Mouse (Mus musculus) MEL (cell line): ENCODE results near the gene Hp1bp3. TPM values are rescaled to one million over a fixed set of nuclear protein-coding genes. Genes with fewer than 3 reads are reported as not detected.

ENCODE experiments used
- DNase-seq: peaks from one replicate; pipeline ENCODE4 v3.0.0; 2011; ENCODE audit warnings: low read depth, low spot score
- H3K27ac ChIP-seq: 2 replicates; pipeline ENCODE4 v1.5.1; 2012; ENCODE audit warnings: low read depth, mild to moderate bottlenecking, control low read depth, low read length, moderate library complexity; ENCODE audit not compliant: control insufficient read depth
- H3K27me3 ChIP-seq, 2 experiments: fragments of 150-350 bp in 1 of 2; sonication (generic) in 1 of 2; 2 replicates each; pipeline ENCODE4 v1.6.1; 2012; ENCODE audit warnings: low read length in 2 of 2, mild to moderate bottlenecking in 2 of 2, improper control_type of control experiment in 1 of 2, moderate library complexity in 1 of 2; ENCODE audit not compliant: insufficient read depth in 2 of 2, control insufficient read depth in 1 of 2
- H3K36me3 ChIP-seq, 2 experiments: 2 replicates each; pipeline ENCODE4 v1.6.1; 2012 to 2014; ENCODE audit warnings: low read length in 2 of 2, improper control_type of control experiment in 1 of 2, inconsistent platforms in 1 of 2, mild to moderate bottlenecking in 1 of 2; ENCODE audit not compliant: insufficient read depth in 2 of 2, control insufficient read depth in 1 of 2
- H3K4me1 ChIP-seq, 2 experiments: fragments of 150-350 bp in 1 of 2; sonication (generic) in 1 of 2; 2 replicates each; pipeline ENCODE4 v1.6.1; 2012; ENCODE audit warnings: low read length in 2 of 2, improper control_type of control experiment in 1 of 2, mild to moderate bottlenecking in 1 of 2; ENCODE audit not compliant: insufficient read depth in 2 of 2, control insufficient read depth in 1 of 2
- H3K4me3 ChIP-seq, 2 experiments: fragments of 150-350 bp in 1 of 2; sonication (generic) in 1 of 2; 2 replicates each; pipeline ENCODE4 v1.5.1; 2012; ENCODE audit warnings: low read depth in 2 of 2, low read length in 2 of 2, mild to moderate bottlenecking in 2 of 2, moderate library complexity in 2 of 2, control low read depth in 1 of 2, improper control_type of control experiment in 1 of 2; ENCODE audit not compliant: control insufficient read depth in 1 of 2, insufficient read depth in 1 of 2
- H3K79me2 ChIP-seq: 2 replicates; pipeline ENCODE4 v1.6.1; 2012; ENCODE audit warnings: mild to moderate bottlenecking, low read length, moderate library complexity; ENCODE audit not compliant: control insufficient read depth, poor library complexity, insufficient read depth
- H3K9ac ChIP-seq: 2 replicates; pipeline ENCODE4 v1.6.1; 2012; ENCODE audit warnings: low read depth, mild to moderate bottlenecking, control low read depth, low read length, moderate library complexity; ENCODE audit not compliant: control insufficient read depth, poor library complexity, severe bottlenecking
- H3K9me3 ChIP-seq: fragments of 150-350 bp; sonication (generic); replicated peaks from 2 replicates; pipeline ENCODE4 v1.6.1; 2012; ENCODE audit warnings: mild to moderate bottlenecking, low read length, improper control_type of control experiment, moderate library complexity; ENCODE audit not compliant: insufficient read depth
- BHLHE40 ChIP-seq: IDR thresholded peaks from 2 replicates; pipeline ENCODE4 v1.6.1; 2012; ENCODE audit warnings: low read depth, mild to moderate bottlenecking, inconsistent platforms, low read length, improper control_type of control experiment, borderline replicate concordance
- CTCF ChIP-seq, 3 experiments: IDR thresholded peaks in 2 of 3; conservative IDR thresholded peaks in 1 of 3; 2 replicates each; pipeline ENCODE4 v1.5.1; 2011 to 2012; ENCODE audit warnings: low read length in 3 of 3, low read depth in 2 of 3, mild to moderate bottlenecking in 2 of 3, improper control_type of control experiment in 1 of 3, inconsistent platforms in 1 of 3, mixed read lengths in 1 of 3, moderate library complexity in 1 of 3; ENCODE audit not compliant: control insufficient read depth in 1 of 3, insufficient read depth in 1 of 3, poor library complexity in 1 of 3, severe bottlenecking in 1 of 3
- E2F4 ChIP-seq: IDR thresholded peaks from 2 replicates; pipeline ENCODE4 v1.6.1; 2011; ENCODE audit warnings: low read depth, low read length, improper control_type of control experiment, borderline replicate concordance
- ELF1 ChIP-seq: IDR thresholded peaks from 2 replicates; pipeline ENCODE4 v1.6.1; 2014; ENCODE audit warnings: low read depth, mild to moderate bottlenecking, inconsistent platforms, low read length, improper control_type of control experiment, moderate library complexity
- EP300 ChIP-seq, 2 experiments: IDR thresholded peaks; 2 replicates each; pipeline ENCODE4 v1.6.1; 2011; ENCODE audit warnings: improper control_type of control experiment in 2 of 2, low read length in 2 of 2, low read depth in 1 of 2, mild to moderate bottlenecking in 1 of 2
- ETS1 ChIP-seq: IDR thresholded peaks from 2 replicates; pipeline ENCODE4 v1.6.1; 2012; ENCODE audit warnings: low read depth, mild to moderate bottlenecking, inconsistent platforms, low read length, improper control_type of control experiment, moderate library complexity
- GABPA ChIP-seq: IDR thresholded peaks from 2 replicates; pipeline ENCODE4 v1.6.1; 2012; ENCODE audit warnings: low read depth, mild to moderate bottlenecking, inconsistent platforms, low read length, improper control_type of control experiment, moderate library complexity
- HCFC1 ChIP-seq: IDR thresholded peaks from 2 replicates; pipeline ENCODE4 v1.6.1; 2012; ENCODE audit warnings: low read depth, mild to moderate bottlenecking, inconsistent platforms, low read length, improper control_type of control experiment, moderate library complexity
- JUND ChIP-seq: IDR thresholded peaks from 2 replicates; pipeline ENCODE4 v1.6.1; 2011; ENCODE audit warnings: low read depth, mild to moderate bottlenecking, improper control_type of control experiment, low read length
- KAT2A ChIP-seq: conservative IDR thresholded peaks from 2 replicates; pipeline ENCODE4 v1.6.1; 2012; ENCODE audit warnings: low read depth, low read length, improper control_type of control experiment, inconsistent platforms
- MAX ChIP-seq: IDR thresholded peaks from 2 replicates; pipeline ENCODE4 v1.6.1; 2011; ENCODE audit warnings: low read length, improper control_type of control experiment
- MAZ ChIP-seq: IDR thresholded peaks from 2 replicates; pipeline ENCODE4 v1.6.1; 2012; ENCODE audit warnings: low read depth, mild to moderate bottlenecking, inconsistent platforms, low read length, improper control_type of control experiment
- MEF2A ChIP-seq: IDR thresholded peaks from 2 replicates; pipeline ENCODE4 v1.6.1; 2014; ENCODE audit warnings: low read depth, mild to moderate bottlenecking, inconsistent platforms, low read length, improper control_type of control experiment; ENCODE audit not compliant: poor library complexity, insufficient replicate concordance, severe bottlenecking; ENCODE audit errors: extremely low read depth
- MXI1 ChIP-seq: IDR thresholded peaks from 2 replicates; pipeline ENCODE4 v1.6.1; 2011; ENCODE audit warnings: mild to moderate bottlenecking, low read depth, low read length, improper control_type of control experiment
- MYB ChIP-seq: IDR thresholded peaks from 2 replicates; pipeline ENCODE4 v1.6.1; 2011; ENCODE audit warnings: mild to moderate bottlenecking, low read depth, low read length, improper control_type of control experiment
- MYC ChIP-seq: IDR thresholded peaks from 2 replicates; pipeline ENCODE4 v1.6.1; 2011; ENCODE audit warnings: low read depth, mild to moderate bottlenecking, low read length, improper control_type of control experiment, moderate library complexity
- NRF1 ChIP-seq: IDR thresholded peaks from 2 replicates; pipeline ENCODE4 v1.6.1; 2014; ENCODE audit warnings: low read depth, mild to moderate bottlenecking, inconsistent platforms, low read length, improper control_type of control experiment, moderate library complexity; ENCODE audit not compliant: poor library complexity, insufficient read depth, severe bottlenecking
- POLR2A ChIP-seq, 2 experiments: IDR thresholded peaks; 2 replicates each; pipeline ENCODE4 v1.6.1; 2011 to 2012; ENCODE audit warnings: low read length in 2 of 2, mild to moderate bottlenecking in 2 of 2, control low read depth in 1 of 2, improper control_type of control experiment in 1 of 2, low read depth in 1 of 2, moderate library complexity in 1 of 2; ENCODE audit not compliant: control insufficient read depth in 1 of 2, insufficient read depth in 1 of 2, poor library complexity in 1 of 2
- RCOR1 ChIP-seq: IDR thresholded peaks from 2 replicates; pipeline ENCODE4 v1.6.1; 2012; ENCODE audit warnings: low read depth, mild to moderate bottlenecking, inconsistent platforms, low read length, improper control_type of control experiment
- SIN3A ChIP-seq: IDR thresholded peaks from 2 replicates; pipeline ENCODE4 v1.6.1; 2012; ENCODE audit warnings: low read length, improper control_type of control experiment, inconsistent platforms
- SMC3 ChIP-seq: IDR thresholded peaks from 2 replicates; pipeline ENCODE4 v1.6.1; 2011; ENCODE audit warnings: low read depth, low read length, improper control_type of control experiment
- TAL1 ChIP-seq: IDR thresholded peaks from 2 replicates; pipeline ENCODE4 v1.6.1; 2012; ENCODE audit warnings: mild to moderate bottlenecking, inconsistent platforms, low read length, moderate library complexity, mixed read lengths
- TBP ChIP-seq: IDR thresholded peaks from 2 replicates; pipeline ENCODE4 v1.8.0; 2011; ENCODE audit warnings: low read depth, low read length, improper control_type of control experiment
- TCF12 ChIP-seq: IDR thresholded peaks from 2 replicates; pipeline ENCODE4 v1.6.1; 2014; ENCODE audit warnings: low read depth, mild to moderate bottlenecking, inconsistent platforms, low read length, improper control_type of control experiment, moderate library complexity
- UBTF ChIP-seq: IDR thresholded peaks from 2 replicates; pipeline ENCODE4 v1.6.1; 2012; ENCODE audit warnings: low read depth, mild to moderate bottlenecking, inconsistent platforms, low read length, improper control_type of control experiment, moderate library complexity, borderline replicate concordance; ENCODE audit not compliant: insufficient read depth
- USF1 ChIP-seq: IDR thresholded peaks from 2 replicates; pipeline ENCODE4 v1.6.1; 2014; ENCODE audit warnings: low read depth, mild to moderate bottlenecking, inconsistent platforms, low read length, improper control_type of control experiment, moderate library complexity
- ZC3H11A ChIP-seq: IDR thresholded peaks from 2 replicates; pipeline ENCODE4 v1.6.1; 2012; ENCODE audit warnings: low read depth, mild to moderate bottlenecking, inconsistent platforms, low read length, improper control_type of control experiment
- ZMIZ1 ChIP-seq: IDR thresholded peaks from 2 replicates; pipeline ENCODE4 v1.6.1; 2012; ENCODE audit warnings: low read depth, mild to moderate bottlenecking, inconsistent platforms, low read length, improper control_type of control experiment, moderate library complexity
- ZNF384 ChIP-seq: IDR thresholded peaks from 2 replicates; pipeline ENCODE4 v1.6.1; 2012; ENCODE audit warnings: low read depth, mild to moderate bottlenecking, inconsistent platforms, low read length, improper control_type of control experiment
- polyA plus RNA-seq, 2 experiments: library from polyadenylated mRNA; stranded (reverse) in 1 of 2; unstranded in 1 of 2; fragments of >175 nt in 1 of 2; fragments of >200 nt in 1 of 2; gene quantifications; 2 replicates each; pipeline versions ENCODE4 v1.2.1 to v1.2.4; 2012; ENCODE audit warnings: low replicate concordance in 2 of 2, low read depth in 1 of 2; ENCODE audit not compliant: insufficient read length in 2 of 2, insufficient read depth in 1 of 2, missing spikeins in 1 of 2
- total RNA-seq: library from RNA; depleted of rRNA; stranded (reverse); fragments of 300-350 nt; gene quantifications from 2 replicates; pipeline ENCODE4 v1.2.3, GENCODE M21; 2012

Gene Hp1bp3
- total and polyA plus RNA-seq, 3 experiments = 45.1 to 74.0 TPM; not detected in 1

- TF ChIP-seq ELF1 = no peak
- TF ChIP-seq JUND = no peak
- TF ChIP-seq CTCF (IDR thresholded peaks at IDR 0.05 in 2 of 3, conservative IDR thresholded peaks at IDR 0.05 in 1 of 3; ENCODE audit: control insufficient read depth in 1 of 3, insufficient read depth in 1 of 3, low read depth in 2 of 3, low read length in 3 of 3, poor library complexity in 1 of 3, severe bottlenecking in 1 of 3) = no peak
- TF ChIP-seq BHLHE40 = no peak
- no peak for TF ChIP-seq MYC
- TF ChIP-seq TBP = no peak
- peak; percentile 11 for TF ChIP-seq MXI1
- TF ChIP-seq SMC3 = no peak
- peak; percentile 71 for TF ChIP-seq MAX
- peak in 1 of 2 experiments; percentile 56; a peak in 1 of 4 replicates for TF ChIP-seq POLR2A (IDR thresholded peaks at IDR 0.05; ENCODE audit: control insufficient read depth in 1 of 2, insufficient read depth in 1 of 2, low read depth in 1 of 2, low read length in 2 of 2, poor library complexity in 1 of 2)
- no peak for TF ChIP-seq GABPA
Measured at GRCm38 (mm10) chr4:138250088-138250960, 34.2 kb downstream of the Hp1bp3 start, which contains the start of the genes Sh2d5 and Kif17 (continued).

- Histone ChIP-seq H3K4me3 (peak overlapping the region; percentile 11 to 23; a peak in 3 of 4 replicates), H3K4me1 (peaks cover 0 to 10% of the 10 kb centered on the region in 2 experiments; a peak in 3 of 4 replicates), H3K9ac (peak overlapping the region; percentile 23; the same call in 1 of the 2 replicates), H3K27me3 (no peaks in the 10 kb centered on the region), H3K9me3 (no peaks in the 10 kb centered on the region), H3K36me3 (0 out of 4 replicates have a peak, but pooled peaks cover 0 to 3% of the 10 kb centered on the region in 2 experiments), H3K27ac (no peak overlapping the region), H3K79me2 (no peaks in the 10 kb centered on the region)
- TF ChIP-seq HCFC1 (no peak), MXI1 (peak; percentile 40; the same call in 1 of the 2 replicates), TCF12 (no peak), NRF1 (no peak), E2F4 (no peak), JUND (no peak), MAZ (no peak), TAL1 (no peak), MYC (peak; percentile 53; the same call in 1 of the 2 replicates), MYB (no peak), USF1 (peak; percentile 63), ZNF384 (no peak), UBTF (no peak), POLR2A (IDR thresholded peaks at IDR 0.05; ENCODE audit: control insufficient read depth in 1 of 2, insufficient read depth in 1 of 2, low read depth in 1 of 2, low read length in 2 of 2, poor library complexity in 1 of 2) (no peak), GABPA (no peak), SIN3A (0 out of 2 replicates have a peak, but pooled peaks have one; percentile 25), ZC3H11A (no peak), MAX (peak; percentile 34; the same call in 1 of the 2 replicates), EP300 (IDR thresholded peaks at IDR 0.05; ENCODE audit: low read depth in 1 of 2, low read length in 2 of 2) (no peak), ELF1 (no peak), BHLHE40 (peak; percentile 57; the same call in 1 of the 2 replicates), RCOR1 (no peak), ETS1 (no peak), MEF2A (no peak), CTCF (IDR thresholded peaks at IDR 0.05 in 2 of 3, conservative IDR thresholded peaks at IDR 0.05 in 1 of 3; ENCODE audit: control insufficient read depth in 1 of 3, insufficient read depth in 1 of 3, low read depth in 2 of 3, low read length in 3 of 3, poor library complexity in 1 of 3, severe bottlenecking in 1 of 3) (peak in 2 of 3 experiments; percentile 8 to 9; a peak in 1 of 6 replicates), ZMIZ1 (no peak), KAT2A (no peak)
- DNase-seq = peak; percentile 62
Measured at GRCm38 (mm10) chr4:138251819-138252218, 35.7 kb downstream of the Hp1bp3 start.
